Mouse (Mus musculus): ENCODE data around the gene Ttbk2. TPM values are rescaled to one million over a fixed set of nuclear protein-coding genes. Genes with fewer than 3 reads are reported as not detected.

Gene Ttbk2
- polyA plus RNA-seq, 1 experiment from 2014 or later, result 2.6 TPM

DNA sequence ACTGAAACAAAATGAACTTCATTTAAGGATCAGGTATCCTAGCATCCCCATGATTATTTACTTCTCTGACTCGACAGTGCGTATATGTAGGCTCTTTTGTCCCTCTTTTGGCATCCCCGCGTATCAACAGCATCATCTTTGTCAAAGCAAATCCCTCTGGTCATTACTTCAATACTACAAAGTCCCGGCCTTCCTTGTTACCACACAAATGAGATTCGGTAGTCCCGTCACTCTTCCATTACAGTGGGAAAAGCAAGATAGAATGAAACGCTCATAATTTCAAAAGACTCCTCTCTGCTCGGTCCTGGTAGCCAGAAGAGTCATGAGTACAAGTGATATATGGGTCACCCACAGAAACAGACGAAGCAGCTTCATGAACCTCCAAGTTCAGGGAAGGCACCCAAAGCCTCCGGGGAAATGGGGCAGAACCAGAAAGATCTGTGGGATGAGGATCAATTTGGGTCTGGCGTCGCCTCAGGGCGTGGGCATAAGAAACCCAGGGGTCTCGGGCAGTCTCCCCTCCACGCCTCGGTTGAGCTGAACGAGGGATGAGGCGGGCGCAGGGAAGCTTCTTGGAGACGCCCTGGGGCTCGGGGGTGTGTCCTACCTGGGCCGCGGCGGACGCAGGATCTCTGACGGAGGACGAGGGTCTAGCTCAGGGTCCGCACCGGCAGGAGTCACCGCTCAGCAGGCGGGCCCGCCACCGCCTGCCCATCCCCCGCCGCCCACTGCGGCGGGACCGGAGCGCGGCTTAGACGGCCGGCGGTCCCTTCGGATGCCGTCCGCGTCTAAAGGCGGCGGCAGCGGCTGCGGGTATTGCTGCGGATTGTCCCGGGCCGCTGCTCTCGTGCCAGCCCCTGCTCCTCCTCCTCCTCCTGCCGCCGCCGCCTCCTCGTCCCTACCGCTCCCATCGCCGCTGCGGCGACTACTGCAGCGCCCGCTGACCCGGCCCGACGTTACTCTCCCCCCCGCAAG lies 668 bp downstream of the Ttbk2 start, which contains the start of gene Cdan1:
Cdan1 (minus strand) TSS at position 680 of the 975 bp plus-strand sequence.
- no peak within 1 kb of the TSS for H3K27ac ChIP-seq
- peak within 1 kb of the TSS; percentile 88 for H3K4me2 ChIP-seq (replicated peaks)
- H3K9me3 ChIP-seq, result no peaks in the 10 kb centered on the region
- H3K4me3 ChIP-seq (replicated peaks), result peak within 1 kb of the TSS; percentile 91
- peak; percentile 76 for ATAC-seq
- H3K4me1 ChIP-seq (replicated peaks), result no peaks in the 10 kb centered on the region
- no peaks in the 10 kb centered on the region for H3K36me3 ChIP-seq
- peak within 1 kb of the TSS; percentile 75 for H3K9ac ChIP-seq
- WGBS, result under 1% methylated on average over 71 of the region's 71 CpGs
- no peaks in the 10 kb centered on the region for H3K27me3 ChIP-seq (replicated peaks)

DNA sequence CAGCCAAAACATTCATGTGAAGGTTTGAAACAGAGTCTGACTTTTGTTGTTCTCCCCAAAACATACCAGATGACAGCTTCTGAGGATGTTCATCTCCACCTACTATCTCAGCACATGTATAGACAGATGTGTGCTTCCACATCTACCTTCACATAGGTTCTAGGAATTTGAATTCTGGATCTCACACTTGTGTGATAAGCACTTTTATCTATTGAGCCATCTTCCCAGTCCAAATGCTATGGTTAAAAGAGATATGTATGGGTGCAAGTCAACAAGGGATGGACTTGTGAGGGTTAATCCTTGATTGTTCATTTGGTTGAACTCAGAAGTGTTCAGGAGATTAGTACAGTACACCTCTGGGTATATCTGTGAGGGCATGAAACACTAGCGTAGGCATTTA lies 5.1 kb downstream of the Ttbk2 start:
- no peak overlapping the region for H3K4me3 ChIP-seq (replicated peaks)
- no peak overlapping the region for H3K27ac ChIP-seq
- H3K9me3 ChIP-seq, result no peaks in the 10 kb centered on the region
- ATAC-seq, result no peak
- H3K36me3 ChIP-seq, result no peaks in the 10 kb centered on the region
- no peak overlapping the region for H3K9ac ChIP-seq
- H3K4me1 ChIP-seq (replicated peaks), result no peaks in the 10 kb centered on the region
- no peaks in the 10 kb centered on the region for H3K27me3 ChIP-seq (replicated peaks)
- no peak overlapping the region for H3K4me2 ChIP-seq (replicated peaks)
- 94% methylated on average over 1 of the region's 1 CpGs for WGBS

DNA sequence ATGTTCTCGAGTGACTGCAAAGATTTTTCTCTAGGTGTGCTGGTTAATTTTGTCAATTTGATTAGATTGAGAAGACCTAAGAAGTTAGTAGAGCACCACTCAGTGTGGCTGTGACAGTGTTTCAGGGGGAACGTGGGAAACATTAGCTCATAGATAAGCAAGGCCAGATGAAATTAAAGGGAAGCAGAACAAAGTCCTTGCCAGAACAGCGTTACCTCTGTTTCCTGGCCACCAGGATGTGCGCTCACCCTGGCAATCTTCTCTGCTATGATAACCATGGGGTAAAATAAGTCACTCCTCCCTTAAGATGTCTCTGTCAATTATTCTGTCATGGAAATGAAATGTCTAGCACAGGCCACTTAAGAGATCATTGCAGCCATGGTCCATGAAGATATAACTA lies 6.4 kb downstream of the Ttbk2 start:
- Histone ChIP-seq H3K27ac (no peak overlapping the region), H3K36me3 (no peaks in the 10 kb centered on the region), H3K9ac (no peak overlapping the region), H3K27me3 (replicated peaks) (no peaks in the 10 kb centered on the region), H3K9me3 (no peaks in the 10 kb centered on the region), H3K4me1 (replicated peaks) (no peaks in the 10 kb centered on the region), H3K4me2 (replicated peaks) (no peak overlapping the region), H3K4me3 (replicated peaks) (no peak overlapping the region)
- WGBS, result 71% methylated on average over 4 of the region's 4 CpGs
- ATAC-seq, result no peak

DNA sequence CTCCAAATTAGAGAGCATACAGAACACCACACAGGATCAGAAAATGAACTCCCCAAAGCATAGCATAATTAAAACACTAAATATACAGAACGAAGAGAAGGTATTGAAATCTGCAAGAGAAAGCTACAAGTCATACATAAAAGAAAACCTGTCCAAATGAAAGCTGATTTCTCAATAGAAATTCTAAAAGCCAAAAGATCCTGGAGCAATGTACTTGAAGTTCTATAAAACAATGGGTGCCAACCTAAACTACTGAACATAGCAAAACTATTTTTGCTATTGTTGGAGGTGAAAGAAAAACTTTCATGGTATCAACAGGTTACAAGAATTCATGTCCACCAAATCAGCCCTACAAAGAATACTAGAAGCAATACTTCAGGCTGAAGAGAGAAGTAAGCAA lies 9.2 kb downstream of the Ttbk2 start:
- H3K4me1 ChIP-seq (replicated peaks), result no peaks in the 10 kb centered on the region
- 84% methylated on average over 1 of the region's 1 CpGs for WGBS
- no peak for ATAC-seq

DNA sequence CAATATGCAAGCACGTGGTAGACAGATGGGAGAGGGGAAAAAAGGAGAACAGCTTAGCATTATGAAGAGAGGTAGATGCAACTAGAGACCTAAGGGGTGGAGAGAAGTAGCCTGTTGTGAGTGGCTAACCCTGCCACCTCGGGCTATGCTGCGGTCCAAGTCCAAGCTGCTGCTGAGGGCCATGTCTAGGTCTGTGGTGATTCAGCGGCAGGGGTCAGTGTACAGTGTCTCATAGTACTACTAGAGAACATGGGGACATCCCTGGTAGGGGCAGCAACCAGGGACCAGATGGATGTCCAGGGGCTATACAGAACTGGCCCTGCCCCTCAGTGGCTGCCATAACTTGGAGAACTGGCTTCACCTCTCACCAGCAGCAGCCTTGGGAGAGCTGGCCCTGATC lies 15.2 kb downstream of the Ttbk2 start:
- Histone ChIP-seq H3K27me3 (replicated peaks) (no peaks in the 10 kb centered on the region), H3K4me1 (replicated peaks) (no peaks in the 10 kb centered on the region), H3K27ac (no peak overlapping the region), H3K9me3 (no peaks in the 10 kb centered on the region), H3K4me2 (replicated peaks) (no peak overlapping the region), H3K9ac (no peak overlapping the region), H3K36me3 (no peaks in the 10 kb centered on the region), H3K4me3 (replicated peaks) (no peak overlapping the region)
- ATAC-seq, result no peak
- 95% methylated on average over 4 of the region's 4 CpGs for WGBS

More for the DNA sequence above, 9.2 kb downstream of the Ttbk2 start:
- Histone ChIP-seq H3K4me3 (replicated peaks) (no peak overlapping the region), H3K27me3 (replicated peaks) (no peaks in the 10 kb centered on the region), H3K36me3 (no peaks in the 10 kb centered on the region), H3K9me3 (no peaks in the 10 kb centered on the region), H3K4me2 (replicated peaks) (no peak overlapping the region), H3K9ac (no peak overlapping the region), H3K27ac (no peak overlapping the region)

DNA sequence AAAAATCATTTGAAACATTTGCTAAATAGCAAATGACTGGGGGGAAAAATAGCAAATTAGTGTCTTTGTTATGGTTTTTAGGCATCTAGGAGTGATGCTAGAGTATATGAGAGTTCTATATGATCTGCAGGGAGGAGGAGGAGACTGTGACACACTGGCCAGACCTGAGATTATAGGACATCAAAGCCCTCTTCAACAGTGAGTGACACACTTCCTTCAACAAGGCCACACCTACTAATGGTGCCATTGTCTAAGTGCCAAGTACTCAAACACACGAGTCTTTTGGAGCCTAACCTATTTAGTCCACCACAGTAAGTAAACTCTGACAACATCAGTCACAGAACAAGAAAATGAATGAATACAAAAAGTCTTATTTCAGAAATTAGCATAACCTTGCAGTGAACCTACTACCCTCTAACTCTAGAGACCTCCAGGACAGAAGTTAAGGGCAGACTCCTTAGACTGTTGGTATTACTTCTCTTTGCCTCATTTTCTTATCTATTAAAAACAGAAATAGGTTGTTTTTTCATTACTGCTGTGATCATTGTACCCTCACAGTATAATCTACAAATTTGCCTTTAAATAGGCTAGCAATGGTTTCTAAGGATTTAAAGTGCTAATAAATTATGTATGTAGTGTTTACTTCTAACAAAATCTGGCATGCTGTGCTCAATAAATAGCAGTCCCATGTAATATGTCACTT lies 23.3 kb downstream of the Ttbk2 start:
- Histone ChIP-seq H3K27ac (no peak overlapping the region), H3K27me3 (replicated peaks) (no peaks in the 10 kb centered on the region), H3K4me3 (replicated peaks) (no peak overlapping the region), H3K4me1 (replicated peaks) (no peaks in the 10 kb centered on the region), H3K4me2 (replicated peaks) (no peak overlapping the region), H3K36me3 (no peaks in the 10 kb centered on the region), H3K9me3 (no peaks in the 10 kb centered on the region), H3K9ac (no peak overlapping the region)
- WGBS, result 42% methylated on average over 1 of the region's 1 CpGs
- no peak for ATAC-seq

DNA sequence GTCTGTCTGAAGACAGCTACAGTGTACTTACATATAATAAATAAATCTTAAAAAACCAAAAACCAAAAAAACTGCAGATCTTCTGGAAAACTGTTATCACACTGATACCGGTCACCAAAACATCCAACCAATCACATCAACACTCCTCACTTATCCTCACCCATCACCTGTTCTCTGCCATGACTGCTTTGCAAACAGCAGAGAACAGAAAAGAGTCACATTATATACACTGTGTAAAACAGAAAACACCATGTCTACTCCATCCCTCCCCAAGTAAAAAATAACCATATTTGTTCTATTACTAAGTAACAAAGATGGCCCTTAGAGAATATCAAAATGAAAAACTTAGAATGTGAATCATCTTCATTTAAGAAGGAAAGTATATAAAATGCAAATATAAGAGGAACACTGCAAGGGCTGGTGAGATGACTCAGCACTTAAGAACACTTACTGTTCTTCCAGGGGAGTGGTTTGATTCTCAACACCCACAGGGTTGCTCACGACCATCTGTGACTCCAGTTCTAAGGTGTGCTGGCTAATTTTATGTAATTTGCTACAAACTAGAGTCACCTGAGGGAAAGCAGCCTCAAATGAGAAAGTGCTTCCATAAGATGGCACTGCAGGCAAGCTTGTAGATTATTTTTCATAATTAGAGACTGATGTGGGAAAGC lies 80.0 kb downstream of the Ttbk2 start:
- Histone ChIP-seq H3K4me1 (replicated peaks) (no peaks in the 10 kb centered on the region), H3K9ac (no peak overlapping the region), H3K4me2 (replicated peaks) (no peak overlapping the region), H3K36me3 (no peaks in the 10 kb centered on the region), H3K27me3 (replicated peaks) (no peaks in the 10 kb centered on the region), H3K4me3 (replicated peaks) (no peak overlapping the region), H3K27ac (no peak overlapping the region), H3K9me3 (no peaks in the 10 kb centered on the region)
- no peak for ATAC-seq
- WGBS, result 87% methylated on average over 2 of the region's 2 CpGs

DNA sequence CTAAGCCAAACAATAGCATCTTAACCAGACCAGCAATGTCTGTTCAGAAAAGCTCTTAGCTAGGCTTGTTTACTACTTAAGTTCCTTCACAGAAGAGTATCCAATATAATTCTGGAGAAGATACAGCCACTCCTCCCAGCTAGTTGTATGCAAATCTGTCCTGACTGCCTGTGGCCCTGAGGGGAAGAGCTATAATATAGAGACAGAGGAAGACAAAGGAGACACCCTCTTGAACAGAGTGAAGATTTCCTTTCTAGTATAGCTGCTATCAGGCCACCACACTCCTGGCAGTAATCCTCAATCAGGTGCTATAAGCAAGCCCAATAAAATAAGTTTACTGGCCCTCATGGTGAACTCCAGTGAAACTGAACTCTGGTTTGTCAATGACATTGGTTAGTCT lies 88.5 kb downstream of the Ttbk2 start:
- Histone ChIP-seq H3K27me3 (replicated peaks) (no peaks in the 10 kb centered on the region), H3K27ac (no peak overlapping the region), H3K4me3 (replicated peaks) (no peak overlapping the region), H3K4me1 (replicated peaks) (no peaks in the 10 kb centered on the region), H3K9me3 (no peaks in the 10 kb centered on the region), H3K9ac (no peak overlapping the region), H3K36me3 (no peaks in the 10 kb centered on the region), H3K4me2 (replicated peaks) (no peak overlapping the region)
- no peak for ATAC-seq

DNA sequence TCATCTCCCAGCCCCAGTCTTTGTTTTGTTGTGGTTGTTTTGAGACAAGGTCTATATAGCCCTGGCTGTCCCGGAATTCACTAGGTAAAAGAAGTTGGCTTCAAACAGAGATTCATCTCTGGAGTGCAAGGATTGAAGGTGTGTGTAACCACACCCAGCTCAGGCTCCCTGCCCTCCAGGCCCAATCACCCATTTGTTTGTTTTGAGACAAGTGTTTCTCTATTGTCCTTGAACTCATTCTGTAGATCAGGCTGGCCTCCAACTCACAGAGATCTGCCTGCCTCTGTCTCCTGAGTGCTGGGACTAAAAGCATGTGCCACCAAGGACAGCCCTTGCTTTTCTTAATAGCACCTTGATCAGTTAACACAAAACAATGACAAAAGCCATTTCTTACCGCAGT lies 102.4 kb downstream of the Ttbk2 start:
- ATAC-seq, result no peak
- Histone ChIP-seq H3K9me3 (no peaks in the 10 kb centered on the region), H3K4me3 (replicated peaks) (no peak overlapping the region), H3K27me3 (replicated peaks) (no peaks in the 10 kb centered on the region), H3K36me3 (0 out of 2 replicates have a peak, but pooled peaks cover 7% of the 10 kb centered on the region), H3K4me1 (replicated peaks) (no peaks in the 10 kb centered on the region), H3K4me2 (replicated peaks) (no peak overlapping the region), H3K9ac (no peak overlapping the region), H3K27ac (no peak overlapping the region)
- 93% methylated on average over 2 of the region's 2 CpGs for WGBS

DNA sequence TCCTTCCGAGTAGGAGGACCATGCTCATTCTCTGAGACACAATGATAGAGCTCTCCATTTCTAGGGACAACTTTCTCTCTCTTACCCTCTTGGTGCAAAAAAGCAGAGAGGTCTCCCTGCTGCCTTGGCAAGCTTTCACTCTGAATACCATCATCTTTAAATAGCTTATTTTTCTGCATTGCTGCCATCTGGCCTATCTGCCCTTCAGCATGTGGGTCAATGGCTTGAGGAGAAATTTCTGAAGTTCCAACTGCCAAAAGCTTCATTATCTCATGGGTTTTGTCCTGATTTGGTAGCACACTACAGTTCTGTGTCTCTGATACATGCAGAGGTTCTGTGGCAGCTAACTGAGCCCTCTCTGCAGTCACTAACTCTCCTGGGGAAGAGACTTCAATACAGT lies 104.9 kb downstream of the Ttbk2 start:
- no peak overlapping the region for H3K4me3 ChIP-seq (replicated peaks)
- H3K4me2 ChIP-seq (replicated peaks), result no peak overlapping the region
- no peak overlapping the region for H3K9ac ChIP-seq
- 100% methylated on average over 1 of the region's 1 CpGs for WGBS
- H3K27me3 ChIP-seq (replicated peaks), result no peaks in the 10 kb centered on the region
- no peak overlapping the region for H3K27ac ChIP-seq
- ATAC-seq, result no peak
- no peaks in the 10 kb centered on the region for H3K4me1 ChIP-seq (replicated peaks)
- 0 out of 2 replicates have a peak, but pooled peaks cover 7% of the 10 kb centered on the region for H3K36me3 ChIP-seq
- no peaks in the 10 kb centered on the region for H3K9me3 ChIP-seq

DNA sequence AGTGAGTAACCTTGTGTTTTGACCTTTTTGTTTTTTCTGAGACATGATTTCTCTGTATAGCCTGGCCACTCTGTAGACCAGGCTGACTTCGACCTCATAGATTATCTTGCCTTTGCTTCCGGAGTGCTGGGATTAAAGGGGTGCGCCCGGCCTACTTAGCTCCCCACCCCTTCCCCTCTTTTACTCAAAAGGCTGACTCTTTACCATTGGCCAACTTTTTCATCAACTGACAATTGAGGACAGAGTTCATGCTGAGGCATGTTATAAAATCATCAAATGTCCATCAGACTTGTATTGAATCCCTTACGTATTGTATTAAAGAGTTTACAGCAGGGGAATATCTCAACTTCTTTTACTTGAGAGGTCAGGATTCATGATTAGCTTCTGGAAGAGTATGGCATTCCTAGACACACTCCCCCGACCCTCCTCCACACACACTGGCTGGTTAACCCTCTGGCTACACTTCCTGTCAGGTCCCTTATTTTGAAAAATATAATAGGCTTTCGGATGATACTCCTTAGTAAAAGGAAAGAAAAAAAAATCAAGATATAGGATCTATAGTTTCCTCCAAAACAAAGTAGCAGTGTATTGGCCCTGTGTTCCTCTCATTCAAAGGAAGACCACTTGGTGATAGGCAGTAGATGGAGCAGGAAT lies 118.4 kb downstream of the Ttbk2 start:
- Histone ChIP-seq H3K27ac (peak overlapping the region; percentile 96), H3K4me3 (replicated peaks) (peak overlapping the region; percentile 93), H3K4me1 (replicated peaks) (peaks cover 11% of the 10 kb centered on the region; the same call in 1 of the 2 replicates), H3K36me3 (peaks cover 6% of the 10 kb centered on the region; the same call in 1 of the 2 replicates), H3K9me3 (no peaks in the 10 kb centered on the region), H3K9ac (peak overlapping the region; percentile 40; the same call in 1 of the 2 replicates), H3K4me2 (replicated peaks) (peak overlapping the region; percentile 94), H3K27me3 (replicated peaks) (no peaks in the 10 kb centered on the region)
- no peak for ATAC-seq
- WGBS, result 47% methylated on average over 7 of the region's 7 CpGs
